Mouse (Mus musculus): ENCODE measurements around the gene Mrps5.

DNA sequence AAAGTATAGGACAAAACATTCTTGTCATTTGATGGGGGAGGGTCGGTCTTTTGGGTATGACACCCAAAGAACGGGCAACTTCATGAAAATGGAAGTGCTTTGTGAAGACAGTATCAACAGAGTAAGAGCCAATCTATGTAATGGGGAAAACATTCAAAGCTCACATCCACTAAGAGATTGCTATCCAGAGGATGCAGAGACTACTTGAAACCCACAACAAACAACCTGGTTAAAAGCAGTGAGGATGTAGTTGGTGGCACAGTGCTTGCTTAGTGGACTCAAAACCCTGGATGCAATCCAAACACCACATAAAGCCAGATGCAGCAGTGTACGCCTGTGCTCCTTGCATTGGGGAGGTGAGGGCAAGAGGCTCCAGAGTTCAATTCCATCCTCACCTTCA is 32.3 kb downstream of the Mrps5 start:
- TF ChIP-seq RAD21 (IDR thresholded peaks at IDR 0.05; ENCODE audit: low read depth, low read length) (no peak), POLR2A (IDR thresholded peaks at IDR 0.05; ENCODE audit: low read depth, low read length) (no peak), POLR2AphosphoS2 (IDR thresholded peaks at IDR 0.05; ENCODE audit: low read depth, low read length) (no peak), EP300 (IDR thresholded peaks at IDR 0.05; ENCODE audit: low read length) (no peak), CTCF (conservative IDR thresholded peaks at IDR 0.05 in 1 of 2, IDR thresholded peaks at IDR 0.05 in 1 of 2; ENCODE audit: low read depth in 2 of 2, low read length in 2 of 2) (no peak), ZMIZ1 (IDR thresholded peaks at IDR 0.05; ENCODE audit: low read depth, low read length) (no peak), ELF1 (IDR thresholded peaks at IDR 0.05; ENCODE audit: low read depth, low read length) (no peak), PAX5 (IDR thresholded peaks at IDR 0.05; ENCODE audit: low read length) (no peak), CHD1 (IDR thresholded peaks at IDR 0.05; ENCODE audit: low read depth, low read length) (no peak), MAX (IDR thresholded peaks at IDR 0.05; ENCODE audit: low read length) (no peak), RCOR1 (conservative IDR thresholded peaks at IDR 0.05; ENCODE audit: low read depth, low read length) (no peak), MXI1 (IDR thresholded peaks at IDR 0.05; ENCODE audit: low read depth, low read length) (no peak), SIN3A (IDR thresholded peaks at IDR 0.05; ENCODE audit: low read length) (no peak), USF2 (conservative IDR thresholded peaks at IDR 0.05; ENCODE audit: low read depth, low read length) (no peak)
